Mouse (Mus musculus) layer of hippocampus, postnatal 36 days (tissue): ENCODE results near the gene M1ap. TPM values are rescaled to one million over a fixed set of nuclear protein-coding genes. Genes with fewer than 3 reads are reported as not detected.

ENCODE experiments used
- DNase-seq, 2 experiments: peaks; one replicate each; pipeline ENCODE4 v3.0.0; 2022
- total RNA-seq, 2 experiments: library from RNA; stranded (reverse); gene quantifications; 2 replicates each; pipeline ENCODE4 v1.2.3; 2021

M1ap gene
- total RNA-seq, 2 experiments from 2014 or later: not detected

- DNase-seq: no peak
Measured at GRCm38 (mm10) chr6:83011255-83011654, 64.6 kb downstream of the M1ap start.

GRCm38 (mm10) chr6:83011756-83012155, 65.1 kb downstream of the M1ap start:
- DNase-seq: no peak

GRCm38 (mm10) chr6:83013444-83013843, 66.7 kb downstream of the M1ap start:
- no peak for DNase-seq

- no peak for DNase-seq
Measured at GRCm38 (mm10) chr6:83014482-83015466, 68.1 kb downstream of the M1ap start.

GRCm38 (mm10) chr6:83015749-83016148, 69.0 kb downstream of the M1ap start:
- DNase-seq: no peak

GRCm38 (mm10) chr6:83017190-83017589, 70.5 kb downstream of the M1ap start:
- no peak for DNase-seq

- no peak for DNase-seq
Measured at GRCm38 (mm10) chr6:83019044-83019443, 72.3 kb downstream of the M1ap start.

GRCm38 (mm10) chr6:83020121-83020520, 73.4 kb downstream of the M1ap start:
- DNase-seq: no peak

- DNase-seq: no peak
Measured at GRCm38 (mm10) chr6:83020836-83021593, 74.3 kb downstream of the M1ap start.

- DNase-seq: no peak
Measured at GRCm38 (mm10) chr6:83023008-83023407, 76.3 kb downstream of the M1ap start.

- no peak for DNase-seq
Measured at GRCm38 (mm10) chr6:83023786-83024185, 77.1 kb downstream of the M1ap start.

- DNase-seq: no peak
Measured at GRCm38 (mm10) chr6:83024421-83024820, 77.7 kb downstream of the M1ap start.

- DNase-seq: no peak
Measured at GRCm38 (mm10) chr6:83025221-83025620, 78.5 kb downstream of the M1ap start.

GRCm38 (mm10) chr6:83027293-83027692, 80.6 kb downstream of the M1ap start:
- no peak for DNase-seq

GRCm38 (mm10) chr6:83027706-83028105, 81.0 kb downstream of the M1ap start:
- no peak for DNase-seq

GRCm38 (mm10) chr6:83029777-83030176, 83.1 kb downstream of the M1ap start:
- no peak for DNase-seq

- DNase-seq: no peak
Measured at GRCm38 (mm10) chr6:83031111-83031510, 84.4 kb downstream of the M1ap start.

- DNase-seq: no peak
Measured at GRCm38 (mm10) chr6:83031921-83032590, 85.4 kb downstream of the M1ap start.

GRCm38 (mm10) chr6:83032769-83033191, 86.1 kb downstream of the M1ap start:
- no peak for DNase-seq

GRCm38 (mm10) chr6:83033249-83034185, 86.8 kb downstream of the M1ap start, which contains the start of the genes Dok1 and Loxl3:
Gene Dok1, minus strand, starts transcription at chr6:83033471.
Gene Loxl3, plus strand, starts transcription at chr6:83034173.
- DNase-seq: peak; percentile 29 to 44

- no peak for DNase-seq
Measured at GRCm38 (mm10) chr6:83034463-83035055, 87.9 kb downstream of the M1ap start.
